Mouse (Mus musculus) hindbrain, embryonic 12.5 days (tissue): ENCODE data around the gene Parn. TPM values are rescaled to one million over a fixed set of nuclear protein-coding genes. Genes with fewer than 3 reads are reported as not detected.

Source experiments
- ATAC-seq: fragments of 200-750 bp; cut with Nextera tagmentation; 2 replicates; pipeline ENCODE4 v1.8.0; 2017; ENCODE audit warnings: moderate TSS enrichment; ENCODE audit not compliant: low FRiP score
- H3K27ac ChIP-seq: fragments of 300-500 bp; sonication (generic); 2 replicates; pipeline ENCODE4 v1.5.1; 2016; ENCODE audit warnings: mild to moderate bottlenecking
- H3K27me3 ChIP-seq: fragments of 300-500 bp; sonication (generic); 2 replicates; pipeline ENCODE4 v1.6.1; 2016; ENCODE audit warnings: mild to moderate bottlenecking
- H3K36me3 ChIP-seq: fragments of 300-500 bp; sonication (generic); 2 replicates; pipeline ENCODE4 v1.6.1; 2016; ENCODE audit warnings: mild to moderate bottlenecking
- H3K4me1 ChIP-seq: fragments of 300-500 bp; sonication (generic); 2 replicates; pipeline ENCODE4 v1.6.1; 2016
- H3K4me2 ChIP-seq: fragments of 300-500 bp; sonication (generic); replicated peaks from 2 replicates; pipeline ENCODE4 v1.6.1; 2016; ENCODE audit warnings: mild to moderate bottlenecking
- H3K4me3 ChIP-seq: fragments of 300-500 bp; sonication (generic); 2 replicates; pipeline ENCODE4 v1.5.1; 2016; ENCODE audit warnings: mild to moderate bottlenecking
- H3K9ac ChIP-seq: fragments of 300-500 bp; sonication (generic); 2 replicates; pipeline ENCODE4 v1.6.1; 2016; ENCODE audit warnings: mild to moderate bottlenecking, moderate library complexity
- H3K9me3 ChIP-seq: fragments of 300-500 bp; sonication (generic); replicated peaks from 2 replicates; pipeline ENCODE4 v1.6.1; 2016; ENCODE audit warnings: mild to moderate bottlenecking
- WGBS: fragments of 180-500 bp; shearing (Covaris S2); methylation state at CpG from one replicate; pipeline ENCODE4 v1.1.7; 2016; 5-methylcytosine and 5-hydroxymethylcytosine counted together
- polyA plus RNA-seq: library from polyadenylated mRNA; unstranded; fragments of >200 nt; fragmentation: Nextera tagmentation; extraction: Ambion mirVana; gene quantifications from 2 replicates; pipeline ENCODE4 v1.2.1, GENCODE M21; 2016

The Parn gene
- polyA plus RNA-seq, 1 experiment from 2014 or later: 44.0 TPM

GRCm38 (mm10) chr16:13498923-13499322, 169.0 kb downstream of the Parn start:
- Histone ChIP-seq H3K27me3 (no peaks in the 10 kb centered on the region), H3K9me3 (no peaks in the 10 kb centered on the region), H3K27ac (no peak overlapping the region), H3K36me3 (no peaks in the 10 kb centered on the region), H3K4me3 (no peak overlapping the region), H3K9ac (no peak overlapping the region), H3K4me1 (no peaks in the 10 kb centered on the region), H3K4me2 (no peak overlapping the region)
- WGBS: 70% methylated on average over 3 of the region's 3 CpGs
- ATAC-seq: no peak

- no peaks in the 10 kb centered on the region for H3K36me3 ChIP-seq
- 84% methylated on average over 3 of the region's 3 CpGs for WGBS
- H3K4me3 ChIP-seq: no peak overlapping the region
- H3K4me2 ChIP-seq: no peak overlapping the region
- no peak overlapping the region for H3K27ac ChIP-seq
- ATAC-seq: no peak
- H3K9ac ChIP-seq: no peak overlapping the region
- H3K4me1 ChIP-seq: no peaks in the 10 kb centered on the region
- no peaks in the 10 kb centered on the region for H3K27me3 ChIP-seq
- no peaks in the 10 kb centered on the region for H3K9me3 ChIP-seq
Observed at GRCm38 (mm10) chr16:13493981-13494380, 174.0 kb downstream of the Parn start.

GRCm38 (mm10) chr16:13492996-13493395, 175.0 kb downstream of the Parn start:
- Histone ChIP-seq H3K27me3 (no peaks in the 10 kb centered on the region), H3K4me1 (no peaks in the 10 kb centered on the region), H3K9ac (no peak overlapping the region), H3K36me3 (no peaks in the 10 kb centered on the region), H3K9me3 (no peaks in the 10 kb centered on the region), H3K27ac (no peak overlapping the region), H3K4me2 (no peak overlapping the region), H3K4me3 (no peak overlapping the region)
- no peak for ATAC-seq
- 72% methylated on average over 3 of the region's 3 CpGs for WGBS

- H3K27ac ChIP-seq: no peak overlapping the region
- H3K4me3 ChIP-seq: no peak overlapping the region
- H3K4me2 ChIP-seq: no peak overlapping the region
- 64% methylated on average over 3 of the region's 3 CpGs for WGBS
- H3K4me1 ChIP-seq: no peaks in the 10 kb centered on the region
- H3K9me3 ChIP-seq: no peaks in the 10 kb centered on the region
- no peaks in the 10 kb centered on the region for H3K36me3 ChIP-seq
- ATAC-seq: no peak
- H3K9ac ChIP-seq: no peak overlapping the region
- H3K27me3 ChIP-seq: no peaks in the 10 kb centered on the region
Observed at GRCm38 (mm10) chr16:13491776-13492175, 176.2 kb downstream of the Parn start.

Other genes with a start within 250 kb of the Parn start
- gene Bfar, start 3.7 kb upstream of the Parn start, polyA plus RNA-seq: 47.6 and 48.2 TPM in 2 replicates
- gene 3110001I22Rik, start 3.8 kb upstream of the Parn start, polyA plus RNA-seq: 10.1 and 10.2 TPM in 2 replicates
- gene Pla2g10, start 62.8 kb upstream of the Parn start, polyA plus RNA-seq: 0.62 and 0.89 TPM in 2 replicates
- gene Rrn3, start 112.5 kb upstream of the Parn start, polyA plus RNA-seq: 124 and 127 TPM in 2 replicates
- gene Ntan1, start 150.7 kb upstream of the Parn start, polyA plus RNA-seq: 184 and 198 TPM in 2 replicates
- 83.0 and 90.7 TPM in 2 replicates for gene Pdxdc1, start 235.0 kb upstream of the Parn start, polyA plus RNA-seq
- gene Mpv17l, start 235.0 kb upstream of the Parn start, polyA plus RNA-seq: 5.0 and 6.2 TPM in 2 replicates